Mouse (Mus musculus) liver, embryonic 11.5 days (tissue): ENCODE measurements around the gene Slc7a5. TPM values are rescaled to one million over a fixed set of nuclear protein-coding genes. Genes with fewer than 3 reads are reported as not detected.

Experiments
- ATAC-seq: fragments of 200-750 bp; cut with Nextera tagmentation; replicated peaks from 2 replicates; pipeline ENCODE4 v1.8.0; 2017; ENCODE audit warnings: moderate number of reproducible peaks, mild to moderate bottlenecking, moderate TSS enrichment, moderate library complexity; ENCODE audit not compliant: low FRiP score
- DNase-seq: peaks from one replicate; pipeline ENCODE4 v3.0.0-alpha.2; 2017; ENCODE audit warnings: low spot score
- H3K27ac ChIP-seq: fragments of 300-500 bp; sonication (generic); 2 replicates; pipeline ENCODE4 v1.5.1; 2014; ENCODE audit warnings: mild to moderate bottlenecking, low read depth, low read length, control low read depth
- H3K27me3 ChIP-seq: fragments of 300-500 bp; sonication (generic); replicated peaks from 2 replicates; pipeline ENCODE4 v1.6.1; 2014; ENCODE audit warnings: low read length, mixed read lengths; ENCODE audit not compliant: control insufficient read depth, insufficient read depth
- H3K36me3 ChIP-seq: fragments of 300-500 bp; sonication (generic); 2 replicates; pipeline ENCODE4 v1.6.1; 2014; ENCODE audit warnings: mild to moderate bottlenecking, low read length, moderate library complexity, mixed read lengths; ENCODE audit not compliant: control insufficient read depth, insufficient read depth
- H3K4me1 ChIP-seq: fragments of 300-500 bp; sonication (generic); replicated peaks from 2 replicates; pipeline ENCODE4 v1.6.1; 2014; ENCODE audit warnings: low read length, mixed read lengths; ENCODE audit not compliant: control insufficient read depth, insufficient read depth
- H3K4me2 ChIP-seq: fragments of 300-500 bp; sonication (generic); 2 replicates; pipeline ENCODE4 v1.6.1; 2014; ENCODE audit warnings: mild to moderate bottlenecking, control low read depth, moderate library complexity
- H3K4me3 ChIP-seq: fragments of 300-500 bp; sonication (generic); 2 replicates; pipeline ENCODE4 v1.5.1; 2014; ENCODE audit warnings: low read depth, low read length, control low read depth
- H3K9ac ChIP-seq: fragments of 300-500 bp; sonication (generic); 2 replicates; pipeline ENCODE4 v1.6.1; 2014; ENCODE audit warnings: low read depth, low read length, control low read depth
- H3K9me3 ChIP-seq: fragments of 300-500 bp; sonication (generic); 2 replicates; pipeline ENCODE4 v1.6.1; 2016; ENCODE audit warnings: low read length, inconsistent platforms, mixed read lengths; ENCODE audit not compliant: control insufficient read depth
- WGBS: fragments of 180-500 bp; shearing (Covaris S2); extraction: QIAGEN DNeasy Blood & Tissue Kit; methylation state at CpG from one replicate; pipeline ENCODE4 v1.1.7; 2014; 5-methylcytosine and 5-hydroxymethylcytosine counted together
- polyA plus RNA-seq: library from polyadenylated mRNA; unstranded; fragments of >200 nt; fragmentation: Nextera tagmentation; extraction: Ambion mirVana; gene quantifications from 2 replicates; pipeline ENCODE4 v1.2.1, GENCODE M21; 2014

Gene Slc7a5
- polyA plus RNA-seq, 1 experiment from 2014 or later: 58.2 TPM

GRCm38 (mm10) chr8:121899180-121900044 lies 8.1 kb downstream of the Slc7a5 start:
- Histone ChIP-seq H3K27ac (peak overlapping the region; percentile 98), H3K4me3 (peak overlapping the region; percentile 23), H3K9ac (peak overlapping the region; percentile 67), H3K9me3 (no peaks in the 10 kb centered on the region), H3K4me1 (peaks cover 65% of the 10 kb centered on the region), H3K27me3 (no peaks in the 10 kb centered on the region), H3K36me3 (peaks cover 6% of the 10 kb centered on the region; the same call in 1 of the 2 replicates), H3K4me2 (peak overlapping the region; percentile 57)
- DNase-seq (peak; percentile 47), ATAC-seq (peak; percentile 81)
- 54% methylated on average over 18 of the region's 18 CpGs for whole genome bisulfite sequencing

- peak overlapping the region; percentile 57 for H3K4me2 ChIP-seq
- H3K36me3 ChIP-seq: peaks cover 6% of the 10 kb centered on the region; the same call in 1 of the 2 replicates
- peaks cover 59% of the 10 kb centered on the region for H3K4me1 ChIP-seq
- no peaks in the 10 kb centered on the region for H3K27me3 ChIP-seq
- H3K9ac ChIP-seq: peak overlapping the region; percentile 67
- WGBS: 2% methylated on average over 4 of the region's 4 CpGs
- H3K4me3 ChIP-seq: peak overlapping the region; percentile 22
- H3K27ac ChIP-seq: peak overlapping the region; percentile 98
- no peaks in the 10 kb centered on the region for H3K9me3 ChIP-seq
- DNase-seq: peak; percentile 72
- ATAC-seq: peak; percentile 91
Observed at GRCm38 (mm10) chr8:121898401-121898931, 9.0 kb downstream of the Slc7a5 start.

GRCm38 (mm10) chr8:121897871-121898381 lies 9.6 kb downstream of the Slc7a5 start:
- 40% methylated on average over 7 of the region's 7 CpGs for WGBS
- H3K4me3 ChIP-seq: peak overlapping the region; percentile 18
- peak; percentile 13 for ATAC-seq

GRCm38 (mm10) chr8:121897205-121897604 lies 10.3 kb downstream of the Slc7a5 start:
- peaks cover 48% of the 10 kb centered on the region for H3K4me1 ChIP-seq
- no peak overlapping the region for H3K4me3 ChIP-seq
- H3K9me3 ChIP-seq: no peaks in the 10 kb centered on the region
- H3K4me2 ChIP-seq: peak overlapping the region; percentile 57
- H3K9ac ChIP-seq: peak overlapping the region; percentile 67
- H3K27ac ChIP-seq: peak overlapping the region; percentile 98
- peaks cover 6% of the 10 kb centered on the region; the same call in 1 of the 2 replicates for H3K36me3 ChIP-seq
- no peak for DNase-seq
- no peak for ATAC-seq
- H3K27me3 ChIP-seq: no peaks in the 10 kb centered on the region
- WGBS: 70% methylated on average over 9 of the region's 9 CpGs

More at GRCm38 (mm10) chr8:121897871-121898381, 9.6 kb downstream of the Slc7a5 start:
- Histone ChIP-seq H3K36me3 (peaks cover 6% of the 10 kb centered on the region; the same call in 1 of the 2 replicates), H3K4me1 (peaks cover 53% of the 10 kb centered on the region), H3K27ac (peak overlapping the region; percentile 98), H3K9me3 (no peaks in the 10 kb centered on the region), H3K27me3 (no peaks in the 10 kb centered on the region), H3K9ac (peak overlapping the region; percentile 67), H3K4me2 (peak overlapping the region; percentile 57)
- no peak for DNase-seq

DNA sequence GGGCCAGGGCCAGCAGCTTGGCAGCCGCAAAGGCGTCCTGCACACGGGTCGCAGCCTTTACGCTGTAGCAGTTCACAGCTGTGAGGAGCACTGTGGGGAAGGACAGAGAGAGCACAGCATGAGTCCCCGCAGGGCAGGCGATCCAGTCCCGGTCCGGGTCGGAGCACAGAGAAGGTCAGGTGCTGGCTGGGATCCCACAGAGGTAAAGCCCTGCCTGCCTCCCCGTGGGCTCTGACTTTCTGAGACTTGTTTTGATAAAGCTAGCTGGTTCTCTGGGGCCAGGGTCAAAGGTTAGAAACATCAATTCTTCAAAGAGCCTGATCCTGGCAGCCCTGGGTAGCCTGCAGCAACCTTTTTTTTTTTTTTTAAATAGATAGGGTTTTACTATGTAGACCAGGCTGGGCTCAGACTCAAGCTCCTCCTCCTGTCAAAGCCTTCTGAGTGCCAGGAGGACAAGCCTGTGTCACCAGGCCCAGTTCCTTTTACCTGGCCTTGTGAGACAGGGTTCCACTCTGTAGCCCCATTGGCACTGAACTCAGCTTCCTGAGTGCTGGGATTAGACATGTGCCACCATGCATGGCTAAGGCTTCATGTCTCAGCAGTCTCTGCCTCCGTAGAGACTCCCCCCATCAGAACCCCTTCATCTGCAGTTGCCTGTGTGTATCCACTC lies 10.9 kb downstream of the Slc7a5 start:
- ATAC-seq (no peak), DNase-seq (no peak)
- H3K27ac ChIP-seq: peak overlapping the region; percentile 98
- H3K9me3 ChIP-seq: no peaks in the 10 kb centered on the region
- H3K36me3 ChIP-seq: peaks cover 6% of the 10 kb centered on the region; the same call in 1 of the 2 replicates
- WGBS: 66% methylated on average over 12 of the region's 12 CpGs
- H3K4me2 ChIP-seq: peak overlapping the region; percentile 57; the same call in 1 of the 2 replicates
- H3K9ac ChIP-seq: peak overlapping the region; percentile 67; the same call in 1 of the 2 replicates
- no peaks in the 10 kb centered on the region for H3K27me3 ChIP-seq
- H3K4me1 ChIP-seq: peaks cover 42% of the 10 kb centered on the region
- H3K4me3 ChIP-seq: no peak overlapping the region

DNA sequence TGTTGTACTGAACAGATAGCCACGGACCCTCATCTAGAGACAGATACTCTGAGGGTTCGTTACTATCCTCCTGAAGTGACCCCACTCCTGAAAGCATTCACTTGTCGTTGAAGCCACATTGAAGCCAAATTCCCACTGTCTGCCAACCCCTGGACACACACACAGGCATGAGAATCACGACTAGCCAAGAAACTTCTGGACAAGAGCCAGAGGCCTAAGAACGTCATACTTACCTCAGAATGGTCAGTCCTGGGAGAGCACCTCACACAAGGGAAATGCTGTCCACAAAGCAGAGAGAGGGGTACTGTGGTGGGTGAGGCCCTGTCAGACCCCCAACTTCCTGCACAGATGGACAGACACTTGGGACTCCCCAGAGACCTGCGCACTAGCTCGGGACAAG lies 11.6 kb downstream of the Slc7a5 start:
- ATAC-seq (no peak), DNase-seq (no peak)
- peaks cover 6% of the 10 kb centered on the region; the same call in 1 of the 2 replicates for H3K36me3 ChIP-seq
- H3K4me2 ChIP-seq: no peak overlapping the region
- no peaks in the 10 kb centered on the region for H3K9me3 ChIP-seq
- no peak overlapping the region for H3K9ac ChIP-seq
- H3K4me3 ChIP-seq: no peak overlapping the region
- H3K4me1 ChIP-seq: peaks cover 40% of the 10 kb centered on the region
- no peaks in the 10 kb centered on the region for H3K27me3 ChIP-seq
- no peak overlapping the region for H3K27ac ChIP-seq
- WGBS: 85% methylated on average over 7 of the region's 7 CpGs

DNA sequence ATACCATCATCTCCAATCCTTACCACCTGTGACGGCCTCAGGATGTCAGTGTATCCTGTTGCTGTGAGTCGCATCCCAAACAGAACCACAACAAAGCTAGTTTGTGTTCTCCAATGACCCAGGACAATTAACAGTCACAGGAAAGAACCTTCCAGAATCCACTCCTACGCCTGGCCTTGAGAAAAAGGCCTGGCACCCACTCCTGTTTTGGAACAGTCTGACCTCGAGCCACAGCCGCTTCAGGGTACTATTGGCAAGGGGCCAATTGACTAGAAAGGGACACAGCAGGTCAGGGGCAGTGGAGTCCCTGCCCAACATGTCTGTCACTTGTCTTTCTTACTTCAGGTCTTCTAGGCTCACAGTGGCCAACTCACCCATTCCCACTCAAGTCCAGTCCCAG lies 14.6 kb downstream of the Slc7a5 start:
- H3K36me3 ChIP-seq: peaks cover 8% of the 10 kb centered on the region; the same call in 1 of the 2 replicates
- no peak overlapping the region for H3K4me3 ChIP-seq
- no peak overlapping the region for H3K9ac ChIP-seq
- H3K9me3 ChIP-seq: no peaks in the 10 kb centered on the region
- peaks cover 12% of the 10 kb centered on the region for H3K4me1 ChIP-seq
- no peak overlapping the region for H3K27ac ChIP-seq
- H3K27me3 ChIP-seq: no peaks in the 10 kb centered on the region
- H3K4me2 ChIP-seq: no peak overlapping the region
- ATAC-seq (no peak), DNase-seq (no peak)
- 85% methylated on average over 5 of the region's 5 CpGs for WGBS
